Mouse (Mus musculus) testis, adult 2 months (tissue): ENCODE results near the gene Prkag2. TPM values are rescaled to one million over a fixed set of nuclear protein-coding genes. Genes with fewer than 3 reads are reported as not detected.

Experiments
- H3K27ac ChIP-seq: fragments of 200-500 bp; 2 replicates; pipeline ENCODE4 v1.5.1; 2012; ENCODE audit warnings: low read depth, low read length; ENCODE audit not compliant: control insufficient read depth, insufficient read depth
- H3K27me3 ChIP-seq: fragments of 200-500 bp; 2 replicates; pipeline ENCODE4 v1.6.1; 2012; ENCODE audit warnings: mild to moderate bottlenecking, low read length, moderate library complexity; ENCODE audit not compliant: control insufficient read depth, insufficient read depth
- H3K36me3 ChIP-seq: fragments of 200-500 bp; 2 replicates; pipeline ENCODE4 v1.6.1; 2012; ENCODE audit warnings: mild to moderate bottlenecking, low read length; ENCODE audit not compliant: control insufficient read depth, insufficient read depth
- H3K4me1 ChIP-seq: fragments of 200-500 bp; 2 replicates; pipeline ENCODE4 v1.6.1; 2012; ENCODE audit warnings: low read length; ENCODE audit not compliant: control insufficient read depth, insufficient read depth
- H3K4me3 ChIP-seq: fragments of 200-500 bp; 2 replicates; pipeline ENCODE4 v1.5.1; 2012; ENCODE audit warnings: low read depth, mild to moderate bottlenecking, low read length, moderate library complexity, mixed read lengths; ENCODE audit not compliant: control insufficient read depth
- CTCF ChIP-seq: fragments of 200-500 bp; IDR thresholded peaks from 2 replicates; pipeline ENCODE4 v1.5.1; 2012; ENCODE audit warnings: low read depth, mild to moderate bottlenecking, inconsistent platforms, low read length, moderate library complexity; ENCODE audit not compliant: control insufficient read depth, insufficient read depth, insufficient replicate concordance
- POLR2A ChIP-seq: fragments of 200-500 bp; IDR thresholded peaks from 2 replicates; pipeline ENCODE4 v1.6.1; 2012; ENCODE audit warnings: low read depth, mild to moderate bottlenecking, inconsistent platforms, low read length, moderate library complexity; ENCODE audit not compliant: control insufficient read depth
- polyA plus RNA-seq: library from polyadenylated mRNA; depleted of rRNA; stranded (reverse); fragments of >200 nt; gene quantifications from 2 replicates; pipeline ENCODE4 v1.2.3, GENCODE M21; 2012

Gene Prkag2
- polyA plus RNA-seq, 1 experiment: 149 TPM

DNA sequence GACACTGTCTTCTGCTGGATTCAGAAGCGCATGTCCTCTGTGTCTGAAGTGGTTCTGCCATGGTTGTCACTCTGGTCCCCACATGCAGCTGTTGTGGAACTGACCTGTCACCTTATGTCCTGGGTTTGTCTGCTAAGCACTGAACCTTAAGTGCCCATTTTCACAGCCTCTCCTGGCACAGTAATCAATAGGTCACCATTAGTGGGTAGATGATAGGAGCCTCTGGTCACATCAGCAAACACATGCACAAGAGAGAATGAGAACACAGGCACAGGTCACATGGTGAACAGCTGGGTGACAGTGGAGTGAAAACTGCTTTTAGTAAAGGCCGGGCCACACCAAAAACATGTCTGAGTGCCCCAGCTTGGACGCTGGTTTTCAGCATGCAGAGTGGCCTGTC is 2.6 kb downstream of the Prkag2 start:
- TF ChIP-seq POLR2A (no peak), CTCF (no peak)
- Histone ChIP-seq H3K36me3 (no peaks in the 10 kb centered on the region; the same call in 1 of the 2 replicates), H3K27ac (no peak overlapping the region), H3K4me3 (no peak overlapping the region), H3K27me3 (no peaks in the 10 kb centered on the region), H3K4me1 (peaks cover 19% of the 10 kb centered on the region)

DNA sequence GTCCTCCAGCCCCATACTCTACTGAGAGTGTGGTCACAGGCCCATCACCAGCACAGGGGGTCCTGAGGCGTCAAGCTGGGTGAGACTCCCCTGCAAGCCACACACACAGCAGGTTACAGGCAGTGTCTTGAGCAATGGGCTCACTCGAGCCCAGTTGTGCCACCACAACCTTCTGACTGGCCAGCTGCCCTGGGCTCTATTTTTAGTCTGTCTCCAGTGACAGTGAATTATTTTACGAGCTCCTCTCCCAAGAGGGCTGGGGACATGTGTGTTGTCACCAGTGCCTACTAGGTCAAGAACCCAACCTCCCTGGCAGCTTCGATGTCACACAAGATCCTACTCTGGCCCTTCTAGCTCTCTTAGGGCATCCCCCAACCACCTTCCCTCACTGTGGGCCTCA is 4.0 kb downstream of the Prkag2 start:
- H3K27ac ChIP-seq: no peak overlapping the region
- no peak overlapping the region for H3K4me3 ChIP-seq
- H3K27me3 ChIP-seq: no peaks in the 10 kb centered on the region
- H3K4me1 ChIP-seq: peaks cover 15% of the 10 kb centered on the region
- H3K36me3 ChIP-seq: no peaks in the 10 kb centered on the region; the same call in 1 of the 2 replicates
- TF ChIP-seq CTCF (no peak), POLR2A (no peak)

DNA sequence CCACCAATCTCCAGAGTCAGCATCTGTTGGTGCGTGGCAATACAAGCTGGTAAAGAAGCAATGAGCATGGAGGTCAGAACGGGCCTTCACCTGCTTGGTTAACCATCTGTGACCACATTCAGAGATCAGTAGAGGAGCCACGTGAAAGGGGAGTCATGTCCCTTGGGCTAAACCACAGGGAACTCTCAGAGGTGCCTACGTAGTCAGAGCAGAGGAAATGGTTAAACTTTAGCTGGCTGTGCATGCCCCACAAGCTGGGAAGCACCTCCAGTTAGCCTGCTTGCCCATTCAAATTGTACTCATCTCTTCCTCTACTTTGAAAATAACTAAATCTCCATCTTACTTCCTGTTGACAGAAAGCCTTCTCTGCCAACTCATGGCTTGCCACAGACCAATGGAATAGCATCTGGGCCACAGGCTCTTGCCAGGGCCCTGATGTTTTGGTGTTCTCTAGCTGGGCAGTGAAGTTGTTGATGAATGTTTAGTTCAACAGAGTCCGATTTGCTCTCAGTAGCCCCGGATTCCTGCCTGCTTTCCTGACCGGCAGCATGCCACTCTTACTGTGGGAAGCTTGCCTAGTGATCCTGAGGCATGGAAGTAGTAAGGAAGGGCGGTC is 7.7 kb downstream of the Prkag2 start:
- Histone ChIP-seq H3K27me3 (no peaks in the 10 kb centered on the region), H3K4me1 (peaks cover 2% of the 10 kb centered on the region), H3K4me3 (no peak overlapping the region), H3K36me3 (no peaks in the 10 kb centered on the region; the same call in 1 of the 2 replicates), H3K27ac (no peak overlapping the region)
- no peak for TF ChIP-seq POLR2A
- TF ChIP-seq CTCF: no peak

DNA sequence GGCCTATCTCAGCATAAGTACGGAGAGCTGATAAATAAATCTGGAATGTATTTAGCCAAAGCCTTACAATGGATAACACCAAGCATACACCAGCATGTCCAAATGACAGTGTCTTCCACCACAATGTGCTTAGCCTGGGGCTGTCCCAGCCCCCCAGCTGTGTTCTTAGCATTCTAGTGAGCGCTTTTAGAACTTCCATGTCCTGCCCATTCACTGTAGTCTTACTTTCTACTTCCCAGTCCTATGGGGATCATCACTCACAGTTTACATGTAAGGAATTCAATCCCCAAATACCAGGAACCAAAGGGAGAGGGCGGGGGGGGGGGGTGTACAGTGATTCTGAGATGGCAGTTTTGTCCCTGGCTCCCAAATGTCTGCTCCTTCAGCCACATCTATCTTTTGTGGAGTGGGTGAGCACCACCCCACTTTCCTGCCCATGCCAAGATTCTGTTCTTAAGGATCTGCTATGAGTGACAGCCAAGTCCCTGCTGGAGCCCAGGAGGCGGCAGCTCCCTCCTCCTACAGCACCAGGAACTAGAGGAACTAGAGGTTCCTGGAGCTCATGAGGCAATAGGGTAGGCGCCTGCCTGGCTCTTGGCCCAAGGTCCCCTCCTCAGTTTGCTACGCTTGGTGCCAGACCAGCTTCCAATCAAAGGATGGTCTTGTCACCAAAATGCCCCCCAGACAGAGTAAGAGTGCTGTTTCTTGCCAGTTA is 11.0 kb downstream of the Prkag2 start:
- Histone ChIP-seq H3K4me3 (no peak overlapping the region), H3K36me3 (no peaks in the 10 kb centered on the region), H3K4me1 (peaks cover 1% of the 10 kb centered on the region; the same call in 1 of the 2 replicates), H3K27ac (no peak overlapping the region), H3K27me3 (no peaks in the 10 kb centered on the region)
- TF ChIP-seq POLR2A: no peak
- no peak for TF ChIP-seq CTCF

DNA sequence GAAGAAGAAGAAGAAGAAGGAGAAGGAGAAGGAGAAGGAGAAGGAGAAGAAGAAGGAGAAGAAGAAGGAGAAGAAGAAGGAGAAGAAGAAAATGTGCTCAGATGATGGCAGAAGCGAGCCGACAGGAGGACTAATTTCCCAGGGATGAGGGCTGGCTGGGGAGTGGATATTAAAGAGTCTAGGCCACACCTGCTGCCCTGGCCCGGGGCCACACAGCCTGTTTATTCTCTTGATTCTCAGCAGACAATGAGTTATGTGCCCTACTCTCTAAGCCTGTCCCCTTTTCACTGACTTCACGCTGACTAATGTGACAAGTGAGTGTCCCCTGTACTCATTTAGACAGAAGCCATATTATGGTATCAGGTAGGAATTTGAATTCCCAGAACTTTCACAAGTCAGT is 11.8 kb downstream of the Prkag2 start:
- no peak overlapping the region for H3K4me3 ChIP-seq
- H3K27me3 ChIP-seq: no peaks in the 10 kb centered on the region
- no peaks in the 10 kb centered on the region; the same call in 1 of the 2 replicates for H3K4me1 ChIP-seq
- no peak overlapping the region for H3K27ac ChIP-seq
- H3K36me3 ChIP-seq: no peaks in the 10 kb centered on the region
- TF ChIP-seq CTCF (no peak), POLR2A (no peak)

DNA sequence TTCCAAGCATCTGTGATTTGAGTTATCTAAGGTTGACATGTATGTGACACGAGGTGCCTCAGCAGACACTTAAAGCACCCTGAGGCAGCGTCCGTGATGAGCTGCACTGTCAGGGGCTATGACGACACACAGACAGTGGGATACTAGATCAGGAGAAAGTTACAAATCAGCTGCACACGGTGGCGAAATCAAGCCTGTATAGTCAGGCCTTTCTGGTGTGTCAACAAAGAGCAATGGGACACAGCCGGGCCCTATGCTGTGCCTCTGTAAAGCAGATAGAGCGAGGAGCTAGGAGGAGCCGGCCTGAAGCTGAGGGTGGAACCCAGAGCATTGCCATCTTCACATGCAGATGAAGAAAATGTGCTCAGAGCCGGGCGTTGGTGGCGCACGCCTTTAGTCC is 12.3 kb downstream of the Prkag2 start:
- no peak for TF ChIP-seq CTCF
- no peak for TF ChIP-seq POLR2A
- Histone ChIP-seq H3K4me1 (no peaks in the 10 kb centered on the region; the same call in 1 of the 2 replicates), H3K27ac (no peak overlapping the region), H3K4me3 (no peak overlapping the region), H3K27me3 (no peaks in the 10 kb centered on the region), H3K36me3 (no peaks in the 10 kb centered on the region)

DNA sequence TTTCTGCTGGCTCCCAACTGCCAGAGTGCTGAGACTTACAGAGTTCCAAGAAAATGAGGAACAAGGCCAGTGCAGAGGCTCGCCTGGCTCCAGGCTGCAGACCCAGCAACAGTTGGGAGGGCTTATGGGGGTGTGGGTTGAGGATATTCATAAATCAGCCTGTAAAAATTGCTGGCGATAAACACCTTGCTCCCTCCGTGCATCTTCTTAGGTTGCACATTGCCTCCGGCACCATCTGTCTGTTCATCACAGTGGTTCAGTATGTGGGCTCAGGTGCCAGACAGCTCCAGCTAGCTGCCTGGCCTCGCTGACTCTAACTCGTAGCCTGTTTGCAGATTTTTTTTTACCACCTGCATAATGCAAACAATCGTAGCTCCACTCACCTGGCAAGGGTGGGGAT is 13.4 kb downstream of the Prkag2 start:
- Histone ChIP-seq H3K4me3 (no peak overlapping the region), H3K4me1 (no peaks in the 10 kb centered on the region; the same call in 1 of the 2 replicates), H3K27me3 (no peaks in the 10 kb centered on the region), H3K36me3 (no peaks in the 10 kb centered on the region), H3K27ac (no peak overlapping the region)
- TF ChIP-seq CTCF: no peak
- no peak for TF ChIP-seq POLR2A
